Mouse (Mus musculus): ENCODE results near the gene Syne1. TPM values are rescaled to one million over a fixed set of nuclear protein-coding genes. Genes with fewer than 3 reads are reported as not detected.

The Syne1 gene
- total RNA-seq, 1 experiment: 7.1 TPM

- no peak overlapping the region for H3K4me3 ChIP-seq (ENCODE audit: insufficient read depth in 1 of 2, low read depth in 1 of 2, low read length in 2 of 2, poor library complexity in 1 of 2, severe bottlenecking in 1 of 2)
- no peak for DNase-seq (ENCODE audit: low read depth, low spot score)
- no peak overlapping the region for H3K27ac ChIP-seq (ENCODE audit: insufficient read depth, low read depth, low read length, poor library complexity, severe bottlenecking)
- no peaks in the 10 kb centered on the region for H3K36me3 ChIP-seq (ENCODE audit: control insufficient read depth, insufficient read depth, low read length, poor library complexity, severe bottlenecking)
- no peaks in the 10 kb centered on the region for H3K9me3 ChIP-seq (ENCODE audit: control insufficient read depth, insufficient read depth, low read depth, low read length)
- H3K9ac ChIP-seq (ENCODE audit: insufficient read depth, low read depth, low read length, poor library complexity, severe bottlenecking): no peak overlapping the region
- no peaks in the 10 kb centered on the region for H3K4me1 ChIP-seq (ENCODE audit: control insufficient read depth in 2 of 2, insufficient read depth in 2 of 2, low read length in 2 of 2, poor library complexity in 1 of 2)
- TF ChIP-seq ZC3H11A (IDR thresholded peaks at IDR 0.05; ENCODE audit: borderline replicate concordance, low read depth, low read length) (no peak), ZNF384 (IDR thresholded peaks at IDR 0.05; ENCODE audit: low read depth, low read length) (no peak), MAFK (IDR thresholded peaks at IDR 0.05; ENCODE audit: insufficient read depth, low read depth, low read length) (no peak), CHD2 (IDR thresholded peaks at IDR 0.05; ENCODE audit: low read depth, low read length) (no peak), HCFC1 (IDR thresholded peaks at IDR 0.05; ENCODE audit: borderline replicate concordance, insufficient read depth, low read length) (no peak)
- in situ Hi-C loops (cut with MboI; ENCODE audit: low sequenced_read_pairs in 2 of 2, unreplicated experiment in 2 of 2): no loop called here
Observed at GRCm38 (mm10) chr10:5181771-5182176, 369.5 kb downstream of the Syne1 start.

- Histone ChIP-seq H3K36me3 (ENCODE audit: control insufficient read depth, insufficient read depth, low read length, poor library complexity, severe bottlenecking) (no peaks in the 10 kb centered on the region), H3K27ac (ENCODE audit: insufficient read depth, low read depth, low read length, poor library complexity, severe bottlenecking) (no peak overlapping the region), H3K9ac (ENCODE audit: insufficient read depth, low read depth, low read length, poor library complexity, severe bottlenecking) (no peak overlapping the region), H3K9me3 (ENCODE audit: control insufficient read depth, insufficient read depth, low read depth, low read length) (no peaks in the 10 kb centered on the region), H3K4me3 (ENCODE audit: insufficient read depth in 1 of 2, low read depth in 1 of 2, low read length in 2 of 2, poor library complexity in 1 of 2, severe bottlenecking in 1 of 2) (no peak overlapping the region), H3K4me1 (ENCODE audit: control insufficient read depth in 2 of 2, insufficient read depth in 2 of 2, low read length in 2 of 2, poor library complexity in 1 of 2) (no peaks in the 10 kb centered on the region)
- no peak for DNase-seq (ENCODE audit: low read depth, low spot score)
- in situ Hi-C loops (cut with MboI; ENCODE audit: low sequenced_read_pairs in 2 of 2, unreplicated experiment in 2 of 2): no loop called here
- TF ChIP-seq CHD2 (IDR thresholded peaks at IDR 0.05; ENCODE audit: low read depth, low read length) (no peak), ZC3H11A (IDR thresholded peaks at IDR 0.05; ENCODE audit: borderline replicate concordance, low read depth, low read length) (no peak), ZNF384 (IDR thresholded peaks at IDR 0.05; ENCODE audit: low read depth, low read length) (no peak), MAFK (IDR thresholded peaks at IDR 0.05; ENCODE audit: insufficient read depth, low read depth, low read length) (no peak), HCFC1 (IDR thresholded peaks at IDR 0.05; ENCODE audit: borderline replicate concordance, insufficient read depth, low read length) (no peak)
Observed at GRCm38 (mm10) chr10:5179891-5180290, 371.4 kb downstream of the Syne1 start.

- Histone ChIP-seq H3K36me3 (ENCODE audit: control insufficient read depth, insufficient read depth, low read length, poor library complexity, severe bottlenecking) (no peaks in the 10 kb centered on the region), H3K9ac (ENCODE audit: insufficient read depth, low read depth, low read length, poor library complexity, severe bottlenecking) (no peak overlapping the region), H3K9me3 (ENCODE audit: control insufficient read depth, insufficient read depth, low read depth, low read length) (no peaks in the 10 kb centered on the region), H3K27ac (ENCODE audit: insufficient read depth, low read depth, low read length, poor library complexity, severe bottlenecking) (no peak overlapping the region), H3K4me1 (ENCODE audit: control insufficient read depth in 2 of 2, insufficient read depth in 2 of 2, low read length in 2 of 2, poor library complexity in 1 of 2) (no peaks in the 10 kb centered on the region), H3K4me3 (ENCODE audit: insufficient read depth in 1 of 2, low read depth in 1 of 2, low read length in 2 of 2, poor library complexity in 1 of 2, severe bottlenecking in 1 of 2) (no peak overlapping the region)
- DNase-seq (ENCODE audit: low read depth, low spot score): no peak
- in situ Hi-C loops (cut with MboI; ENCODE audit: low sequenced_read_pairs in 2 of 2, unreplicated experiment in 2 of 2): no loop called here
- no peak for TF ChIP-seq ZNF384 (IDR thresholded peaks at IDR 0.05; ENCODE audit: low read depth, low read length)
- no peak for TF ChIP-seq CHD2 (IDR thresholded peaks at IDR 0.05; ENCODE audit: low read depth, low read length)
Observed at GRCm38 (mm10) chr10:5177446-5178015, 373.8 kb downstream of the Syne1 start.

GRCm38 (mm10) chr10:5176371-5176770 lies 374.9 kb downstream of the Syne1 start:
- H3K9ac ChIP-seq (ENCODE audit: insufficient read depth, low read depth, low read length, poor library complexity, severe bottlenecking): no peak overlapping the region
- TF ChIP-seq CHD2 (IDR thresholded peaks at IDR 0.05; ENCODE audit: low read depth, low read length) (no peak), MAFK (IDR thresholded peaks at IDR 0.05; ENCODE audit: insufficient read depth, low read depth, low read length) (no peak), HCFC1 (IDR thresholded peaks at IDR 0.05; ENCODE audit: borderline replicate concordance, insufficient read depth, low read length) (no peak), ZC3H11A (IDR thresholded peaks at IDR 0.05; ENCODE audit: borderline replicate concordance, low read depth, low read length) (no peak), ZNF384 (IDR thresholded peaks at IDR 0.05; ENCODE audit: low read depth, low read length) (no peak)
- no peak for DNase-seq (ENCODE audit: low read depth, low spot score)
- no peaks in the 10 kb centered on the region for H3K36me3 ChIP-seq (ENCODE audit: control insufficient read depth, insufficient read depth, low read length, poor library complexity, severe bottlenecking)
- no peak overlapping the region for H3K27ac ChIP-seq (ENCODE audit: insufficient read depth, low read depth, low read length, poor library complexity, severe bottlenecking)
- H3K9me3 ChIP-seq (ENCODE audit: control insufficient read depth, insufficient read depth, low read depth, low read length): no peaks in the 10 kb centered on the region
- H3K4me1 ChIP-seq (ENCODE audit: control insufficient read depth in 2 of 2, insufficient read depth in 2 of 2, low read length in 2 of 2, poor library complexity in 1 of 2): no peaks in the 10 kb centered on the region
- in situ Hi-C loops (cut with MboI; ENCODE audit: low sequenced_read_pairs in 2 of 2, unreplicated experiment in 2 of 2): no loop called here
- no peak overlapping the region for H3K4me3 ChIP-seq (ENCODE audit: insufficient read depth in 1 of 2, low read depth in 1 of 2, low read length in 2 of 2, poor library complexity in 1 of 2, severe bottlenecking in 1 of 2)

- H3K4me1 ChIP-seq (ENCODE audit: control insufficient read depth in 2 of 2, insufficient read depth in 2 of 2, low read length in 2 of 2, poor library complexity in 1 of 2): no peaks in the 10 kb centered on the region
- H3K27ac ChIP-seq (ENCODE audit: insufficient read depth, low read depth, low read length, poor library complexity, severe bottlenecking): no peak overlapping the region
- H3K9ac ChIP-seq (ENCODE audit: insufficient read depth, low read depth, low read length, poor library complexity, severe bottlenecking): no peak overlapping the region
- no peaks in the 10 kb centered on the region for H3K36me3 ChIP-seq (ENCODE audit: control insufficient read depth, insufficient read depth, low read length, poor library complexity, severe bottlenecking)
- TF ChIP-seq ZC3H11A (IDR thresholded peaks at IDR 0.05; ENCODE audit: borderline replicate concordance, low read depth, low read length): no peak; the same call in 1 of the 2 replicates
- peak; percentile 9 for DNase-seq (ENCODE audit: low read depth, low spot score)
- in situ Hi-C loops (cut with MboI; ENCODE audit: low sequenced_read_pairs in 2 of 2, unreplicated experiment in 2 of 2): loop anchor here in 1 of 2 experiments (25.0 kb wide), 1 partner anchor 758 kb away; no protein-coding TSS in a partner anchor
- no peaks in the 10 kb centered on the region for H3K9me3 ChIP-seq (ENCODE audit: control insufficient read depth, insufficient read depth, low read depth, low read length)
- no peak overlapping the region for H3K4me3 ChIP-seq (ENCODE audit: insufficient read depth in 1 of 2, low read depth in 1 of 2, low read length in 2 of 2, poor library complexity in 1 of 2, severe bottlenecking in 1 of 2)
Observed at GRCm38 (mm10) chr10:5170425-5170824, 380.9 kb downstream of the Syne1 start.
